Mouse (Mus musculus): ENCODE data around the gene Zfp110. TPM values are rescaled to one million over a fixed set of nuclear protein-coding genes. Genes with fewer than 3 reads are reported as not detected.
"Not testable (repeated sequence)": the region's sequence is repeated elsewhere in the genome, so short reads cannot be mapped to it uniquely, and the experiment has no call there.

Gene Zfp110
- polyA plus RNA-seq, 1 experiment from 2014 or later, result 28.7 TPM

- ATAC-seq (replicated peaks; ENCODE audit: low FRiP score, low TSS enrichment, low read depth) (no peak), DNase-seq (ENCODE audit: low spot score) (no peak)
- Histone ChIP-seq H3K36me3 (ENCODE audit: control insufficient read depth, insufficient read depth, low read length) (peaks cover 43% of the 10 kb centered on the region), H3K9ac (ENCODE audit: low read length) (no peak overlapping the region), H3K4me2 (ENCODE audit: low read length) (no peak overlapping the region), H3K27me3 (replicated peaks; ENCODE audit: control insufficient read depth, insufficient read depth, low read length) (no peaks in the 10 kb centered on the region), H3K9me3 (ENCODE audit: control insufficient read depth, low read length) (peaks cover 29% of the 10 kb centered on the region), H3K27ac (ENCODE audit: low read depth) (no peak overlapping the region), H3K4me1 (replicated peaks; ENCODE audit: control insufficient read depth, insufficient read depth, low read length) (peaks cover 7% of the 10 kb centered on the region), H3K4me3 (ENCODE audit: low read depth, low read length) (no peak overlapping the region)
- 95% methylated on average over 8 of the region's 8 CpGs for WGBS
Measured at GRCm38 (mm10) chr7:12815566-12815965, 19.0 kb upstream of the Zfp110 start.

GRCm38 (mm10) chr7:12818521-12819295 is 15.9 kb upstream of the Zfp110 start, which contains the start of gene Zfp329:
Zfp329 (minus strand) TSS chr7:12818858.
- ATAC-seq (replicated peaks; ENCODE audit: low FRiP score, low TSS enrichment, low read depth), result peak; percentile 96
- Histone ChIP-seq H3K9me3 (ENCODE audit: control insufficient read depth, low read length) (peaks cover 17% of the 10 kb centered on the region), H3K27ac (ENCODE audit: low read depth) (peak within 1 kb of the TSS; percentile 67; the same call in 1 of the 2 replicates), H3K9ac (ENCODE audit: low read length) (peak within 1 kb of the TSS; percentile 82), H3K27me3 (replicated peaks; ENCODE audit: control insufficient read depth, insufficient read depth, low read length) (no peaks in the 10 kb centered on the region), H3K36me3 (ENCODE audit: control insufficient read depth, insufficient read depth, low read length) (peaks cover 17% of the 10 kb centered on the region), H3K4me2 (ENCODE audit: low read length) (peak within 1 kb of the TSS; percentile 68), H3K4me1 (replicated peaks; ENCODE audit: control insufficient read depth, insufficient read depth, low read length) (peaks cover 7% of the 10 kb centered on the region), H3K4me3 (ENCODE audit: low read depth, low read length) (peak within 1 kb of the TSS; percentile 68)
- peak; percentile 92 for DNase-seq (ENCODE audit: low spot score)
- WGBS, result under 1% methylated on average over 40 of the region's 40 CpGs

- peak overlapping the region; percentile 67 for H3K27ac ChIP-seq (ENCODE audit: low read depth)
- H3K36me3 ChIP-seq (ENCODE audit: control insufficient read depth, insufficient read depth, low read length), result peaks cover 41% of the 10 kb centered on the region
- WGBS, result 34% methylated on average over 13 of the region's 13 CpGs
- no peaks in the 10 kb centered on the region for H3K27me3 ChIP-seq (replicated peaks; ENCODE audit: control insufficient read depth, insufficient read depth, low read length)
- peak overlapping the region; percentile 64 for H3K9ac ChIP-seq (ENCODE audit: low read length)
- no peaks in the 10 kb centered on the region for H3K4me1 ChIP-seq (replicated peaks; ENCODE audit: control insufficient read depth, insufficient read depth, low read length)
- peak; percentile 64 for ATAC-seq (replicated peaks; ENCODE audit: low FRiP score, low TSS enrichment, low read depth)
- H3K4me3 ChIP-seq (ENCODE audit: low read depth, low read length), result peak overlapping the region; percentile 66
- DNase-seq (ENCODE audit: low spot score), result no peak
- H3K9me3 ChIP-seq (ENCODE audit: control insufficient read depth, low read length), result peaks cover 36% of the 10 kb centered on the region
- peak overlapping the region; percentile 46 for H3K4me2 ChIP-seq (ENCODE audit: low read length)
Measured at GRCm38 (mm10) chr7:12835193-12835671, 671 bp downstream of the Zfp110 start.

- no peak for ATAC-seq (replicated peaks; ENCODE audit: low FRiP score, low TSS enrichment, low read depth)
- Histone ChIP-seq H3K27ac (ENCODE audit: low read depth) (no peak overlapping the region), H3K27me3 (replicated peaks; ENCODE audit: control insufficient read depth, insufficient read depth, low read length) (no peaks in the 10 kb centered on the region), H3K4me3 (ENCODE audit: low read depth, low read length) (peak overlapping the region; percentile 66), H3K9ac (ENCODE audit: low read length) (no peak overlapping the region), H3K9me3 (ENCODE audit: control insufficient read depth, low read length) (peaks cover 38% of the 10 kb centered on the region), H3K36me3 (ENCODE audit: control insufficient read depth, insufficient read depth, low read length) (peaks cover 47% of the 10 kb centered on the region), H3K4me2 (ENCODE audit: low read length) (peak overlapping the region; percentile 46), H3K4me1 (replicated peaks; ENCODE audit: control insufficient read depth, insufficient read depth, low read length) (no peaks in the 10 kb centered on the region)
- 98% methylated on average over 4 of the region's 4 CpGs for WGBS
- DNase-seq (ENCODE audit: low spot score), result no peak
Measured at GRCm38 (mm10) chr7:12835779-12836178, 1.2 kb downstream of the Zfp110 start.

GRCm38 (mm10) chr7:12874301-12874700 is 39.7 kb downstream of the Zfp110 start:
- H3K4me3 ChIP-seq (ENCODE audit: low read depth, low read length), result no peak overlapping the region
- no peak overlapping the region for H3K9ac ChIP-seq (ENCODE audit: low read length)
- H3K9me3 ChIP-seq (ENCODE audit: control insufficient read depth, low read length), result 0 out of 2 replicates have a peak, but pooled peaks cover 4% of the 10 kb centered on the region
- no peak overlapping the region for H3K4me2 ChIP-seq (ENCODE audit: low read length)
- 19% methylated on average over 3 of the region's 3 CpGs for WGBS
- no peaks in the 10 kb centered on the region for H3K4me1 ChIP-seq (replicated peaks; ENCODE audit: control insufficient read depth, insufficient read depth, low read length)
- no peak overlapping the region for H3K27ac ChIP-seq (ENCODE audit: low read depth)
- no peaks in the 10 kb centered on the region for H3K36me3 ChIP-seq (ENCODE audit: control insufficient read depth, insufficient read depth, low read length)
- no peaks in the 10 kb centered on the region for H3K27me3 ChIP-seq (replicated peaks; ENCODE audit: control insufficient read depth, insufficient read depth, low read length)
- ATAC-seq (replicated peaks; ENCODE audit: low FRiP score, low TSS enrichment, low read depth), result no peak
- no peak for DNase-seq (ENCODE audit: low spot score)

- Histone ChIP-seq H3K4me2 (ENCODE audit: low read length) (no peak overlapping the region; the same call in 1 of the 2 replicates), H3K4me1 (replicated peaks; ENCODE audit: control insufficient read depth, insufficient read depth, low read length) (no peaks in the 10 kb centered on the region; the same call in 1 of the 2 replicates), H3K9me3 (ENCODE audit: control insufficient read depth, low read length) (no peaks in the 10 kb centered on the region), H3K4me3 (ENCODE audit: low read depth, low read length) (no peak overlapping the region), H3K36me3 (ENCODE audit: control insufficient read depth, insufficient read depth, low read length) (peaks cover 7% of the 10 kb centered on the region), H3K27ac (ENCODE audit: low read depth) (no peak overlapping the region), H3K27me3 (replicated peaks; ENCODE audit: control insufficient read depth, insufficient read depth, low read length) (no peaks in the 10 kb centered on the region), H3K9ac (ENCODE audit: low read length) (no peak overlapping the region)
- ATAC-seq (replicated peaks; ENCODE audit: low FRiP score, low TSS enrichment, low read depth), result no peak
- DNase-seq (ENCODE audit: low spot score), result no peak
Measured at GRCm38 (mm10) chr7:12880036-12880435, 45.5 kb downstream of the Zfp110 start.

GRCm38 (mm10) chr7:12880497-12880896 is 45.9 kb downstream of the Zfp110 start:
- Histone ChIP-seq H3K4me2 (ENCODE audit: low read length) (peak overlapping the region; percentile 76), H3K36me3 (ENCODE audit: control insufficient read depth, insufficient read depth, low read length) (peaks cover 11% of the 10 kb centered on the region), H3K4me3 (ENCODE audit: low read depth, low read length) (peak overlapping the region; percentile 53), H3K9ac (ENCODE audit: low read length) (peak overlapping the region; percentile 68)
- ATAC-seq (replicated peaks; ENCODE audit: low FRiP score, low TSS enrichment, low read depth); H3K27me3 ChIP-seq (replicated peaks; ENCODE audit: control insufficient read depth, insufficient read depth, low read length); H3K9me3 ChIP-seq (ENCODE audit: control insufficient read depth, low read length); DNase-seq (ENCODE audit: low spot score); H3K4me1 ChIP-seq (replicated peaks; ENCODE audit: control insufficient read depth, insufficient read depth, low read length); H3K27ac ChIP-seq (ENCODE audit: low read depth): not testable (repeated sequence)
- 41% methylated on average over 8 of the region's 8 CpGs for WGBS

- Histone ChIP-seq H3K36me3 (ENCODE audit: control insufficient read depth, insufficient read depth, low read length) (peaks cover 17% of the 10 kb centered on the region), H3K4me2 (ENCODE audit: low read length) (peak within 1 kb of the TSS; percentile 76), H3K27me3 (replicated peaks; ENCODE audit: control insufficient read depth, insufficient read depth, low read length) (no peaks in the 10 kb centered on the region), H3K4me1 (replicated peaks; ENCODE audit: control insufficient read depth, insufficient read depth, low read length) (no peaks in the 10 kb centered on the region; the same call in 1 of the 2 replicates), H3K4me3 (ENCODE audit: low read depth, low read length) (peak within 1 kb of the TSS; percentile 53), H3K27ac (ENCODE audit: low read depth) (no peak within 1 kb of the TSS), H3K9me3 (ENCODE audit: control insufficient read depth, low read length) (no peaks in the 10 kb centered on the region), H3K9ac (ENCODE audit: low read length) (peak within 1 kb of the TSS; percentile 68)
- ATAC-seq (replicated peaks; ENCODE audit: low FRiP score, low TSS enrichment, low read depth) (peak; percentile 100), DNase-seq (ENCODE audit: low spot score) (peak; percentile 94)
- WGBS, result 2% methylated on average over 35 of the region's 35 CpGs
Measured at GRCm38 (mm10) chr7:12880911-12881660, 46.5 kb downstream of the Zfp110 start, which contains the start of gene Zfp128. Zfp128 (plus strand) TSS chr7:12881177.

Data from intestine, embryonic 14.5 days (tissue).